Mouse (Mus musculus): Measurements from ENCODE around the gene Dnaja2. TPM values are rescaled to one million over a fixed set of nuclear protein-coding genes. Genes with fewer than 3 reads are reported as not detected.

Dnaja2 gene
- polyA plus RNA-seq, 1 experiment from 2014 or later = 217 TPM

GRCm38 (mm10) chr8:85503065-85503464 lies 52.1 kb downstream of the Dnaja2 start:
- Histone ChIP-seq H3K4me3 (ENCODE audit: low read depth, low read length) (no peak overlapping the region), H3K4me2 (ENCODE audit: low read depth, severe bottlenecking) (no peak overlapping the region), H3K27me3 (ENCODE audit: control insufficient read depth, insufficient read depth, low read length) (no peaks in the 10 kb centered on the region), H3K9me3 (ENCODE audit: control insufficient read depth, low read length) (no peaks in the 10 kb centered on the region), H3K27ac (replicated peaks; ENCODE audit: low read depth, low read length) (no peak overlapping the region), H3K4me1 (ENCODE audit: control insufficient read depth, insufficient read depth, low read length) (0 out of 2 replicates have a peak, but pooled peaks cover 3% of the 10 kb centered on the region), H3K36me3 (ENCODE audit: control insufficient read depth, insufficient read depth, low read length) (peaks cover 9% of the 10 kb centered on the region; the same call in 1 of the 2 replicates), H3K9ac (ENCODE audit: low read length) (no peak overlapping the region)
- ATAC-seq (ENCODE audit: insufficient number of reproducible peaks, low FRiP score, low TSS enrichment, low read depth) (0 out of 2 replicates have a peak, but pooled peaks have one; percentile 65), DNase-seq (ENCODE audit: low spot score) (no peak)
- WGBS = 49% methylated on average over 3 of the region's 3 CpGs

- 0 out of 2 replicates have a peak, but pooled peaks cover 3% of the 10 kb centered on the region for H3K4me1 ChIP-seq (ENCODE audit: control insufficient read depth, insufficient read depth, low read length)
- H3K9ac ChIP-seq (ENCODE audit: low read length) = no peak overlapping the region
- 80% methylated on average over 2 of the region's 2 CpGs for WGBS
- H3K36me3 ChIP-seq (ENCODE audit: control insufficient read depth, insufficient read depth, low read length) = peaks cover 9% of the 10 kb centered on the region; the same call in 1 of the 2 replicates
- DNase-seq (ENCODE audit: low spot score) (no peak), ATAC-seq (ENCODE audit: insufficient number of reproducible peaks, low FRiP score, low TSS enrichment, low read depth) (no peak)
- no peaks in the 10 kb centered on the region for H3K27me3 ChIP-seq (ENCODE audit: control insufficient read depth, insufficient read depth, low read length)
- no peak overlapping the region for H3K27ac ChIP-seq (replicated peaks; ENCODE audit: low read depth, low read length)
- H3K9me3 ChIP-seq (ENCODE audit: control insufficient read depth, low read length) = no peaks in the 10 kb centered on the region
- H3K4me3 ChIP-seq (ENCODE audit: low read depth, low read length) = no peak overlapping the region
- H3K4me2 ChIP-seq (ENCODE audit: low read depth, severe bottlenecking) = no peak overlapping the region
Measured at GRCm38 (mm10) chr8:85502381-85502780, 52.8 kb downstream of the Dnaja2 start.

- no peak overlapping the region for H3K4me2 ChIP-seq (ENCODE audit: low read depth, severe bottlenecking)
- no peak overlapping the region for H3K27ac ChIP-seq (replicated peaks; ENCODE audit: low read depth, low read length)
- 82% methylated on average over 11 of the region's 11 CpGs for WGBS
- no peaks in the 10 kb centered on the region for H3K27me3 ChIP-seq (ENCODE audit: control insufficient read depth, insufficient read depth, low read length)
- H3K4me3 ChIP-seq (ENCODE audit: low read depth, low read length) = no peak overlapping the region
- H3K36me3 ChIP-seq (ENCODE audit: control insufficient read depth, insufficient read depth, low read length) = peaks cover 7% of the 10 kb centered on the region; the same call in 1 of the 2 replicates
- no peak for DNase-seq (ENCODE audit: low spot score)
- 0 out of 2 replicates have a peak, but pooled peaks cover 3% of the 10 kb centered on the region for H3K4me1 ChIP-seq (ENCODE audit: control insufficient read depth, insufficient read depth, low read length)
- no peak overlapping the region for H3K9ac ChIP-seq (ENCODE audit: low read length)
- no peaks in the 10 kb centered on the region for H3K9me3 ChIP-seq (ENCODE audit: control insufficient read depth, low read length)
- ATAC-seq (ENCODE audit: insufficient number of reproducible peaks, low FRiP score, low TSS enrichment, low read depth) = no peak
Measured at GRCm38 (mm10) chr8:85500955-85501685, 54.0 kb downstream of the Dnaja2 start.

- no peaks in the 10 kb centered on the region for H3K27me3 ChIP-seq (ENCODE audit: control insufficient read depth, insufficient read depth, low read length)
- H3K4me1 ChIP-seq (ENCODE audit: control insufficient read depth, insufficient read depth, low read length) = 0 out of 2 replicates have a peak, but pooled peaks cover 3% of the 10 kb centered on the region
- H3K9ac ChIP-seq (ENCODE audit: low read length) = no peak overlapping the region
- no peak overlapping the region for H3K4me2 ChIP-seq (ENCODE audit: low read depth, severe bottlenecking)
- no peak overlapping the region for H3K4me3 ChIP-seq (ENCODE audit: low read depth, low read length)
- H3K36me3 ChIP-seq (ENCODE audit: control insufficient read depth, insufficient read depth, low read length) = peaks cover 5% of the 10 kb centered on the region; the same call in 1 of the 2 replicates
- no peak for DNase-seq (ENCODE audit: low spot score)
- whole genome bisulfite sequencing = 83% methylated on average over 10 of the region's 10 CpGs
- no peaks in the 10 kb centered on the region for H3K9me3 ChIP-seq (ENCODE audit: control insufficient read depth, low read length)
- ATAC-seq (ENCODE audit: insufficient number of reproducible peaks, low FRiP score, low TSS enrichment, low read depth) = no peak
- no peak overlapping the region for H3K27ac ChIP-seq (replicated peaks; ENCODE audit: low read depth, low read length)
Measured at GRCm38 (mm10) chr8:85500460-85500859, 54.7 kb downstream of the Dnaja2 start.

GRCm38 (mm10) chr8:85498577-85498976 lies 56.6 kb downstream of the Dnaja2 start:
- H3K4me3 ChIP-seq (ENCODE audit: low read depth, low read length) = no peak overlapping the region

GRCm38 (mm10) chr8:85496778-85497177 lies 58.4 kb downstream of the Dnaja2 start:
- Histone ChIP-seq H3K4me1 (ENCODE audit: control insufficient read depth, insufficient read depth, low read length) (0 out of 2 replicates have a peak, but pooled peaks cover 5% of the 10 kb centered on the region), H3K4me2 (ENCODE audit: low read depth, severe bottlenecking) (no peak overlapping the region), H3K36me3 (ENCODE audit: control insufficient read depth, insufficient read depth, low read length) (no peaks in the 10 kb centered on the region; the same call in 1 of the 2 replicates), H3K27me3 (ENCODE audit: control insufficient read depth, insufficient read depth, low read length) (no peaks in the 10 kb centered on the region), H3K9ac (ENCODE audit: low read length) (no peak overlapping the region), H3K9me3 (ENCODE audit: control insufficient read depth, low read length) (no peaks in the 10 kb centered on the region), H3K27ac (replicated peaks; ENCODE audit: low read depth, low read length) (no peak overlapping the region), H3K4me3 (ENCODE audit: low read depth, low read length) (no peak overlapping the region)
- DNase-seq (ENCODE audit: low spot score) (no peak), ATAC-seq (ENCODE audit: insufficient number of reproducible peaks, low FRiP score, low TSS enrichment, low read depth) (no peak)
- 85% methylated on average over 4 of the region's 4 CpGs for WGBS

More at GRCm38 (mm10) chr8:85498577-85498976, 56.6 kb downstream of the Dnaja2 start:
- no peaks in the 10 kb centered on the region for H3K9me3 ChIP-seq (ENCODE audit: control insufficient read depth, low read length)
- no peak overlapping the region for H3K27ac ChIP-seq (replicated peaks; ENCODE audit: low read depth, low read length)
- no peak for DNase-seq (ENCODE audit: low spot score)
- WGBS = 19% methylated on average over 2 of the region's 2 CpGs
- ATAC-seq (ENCODE audit: insufficient number of reproducible peaks, low FRiP score, low TSS enrichment, low read depth) = no peak
- no peak overlapping the region for H3K9ac ChIP-seq (ENCODE audit: low read length)
- H3K4me1 ChIP-seq (ENCODE audit: control insufficient read depth, insufficient read depth, low read length) = 0 out of 2 replicates have a peak, but pooled peaks cover 6% of the 10 kb centered on the region
- H3K36me3 ChIP-seq (ENCODE audit: control insufficient read depth, insufficient read depth, low read length) = no peaks in the 10 kb centered on the region; the same call in 1 of the 2 replicates
- H3K27me3 ChIP-seq (ENCODE audit: control insufficient read depth, insufficient read depth, low read length) = no peaks in the 10 kb centered on the region
- no peak overlapping the region for H3K4me2 ChIP-seq (ENCODE audit: low read depth, severe bottlenecking)

- 94% methylated on average over 5 of the region's 5 CpGs for WGBS
- Histone ChIP-seq H3K36me3 (ENCODE audit: control insufficient read depth, insufficient read depth, low read length) (no peaks in the 10 kb centered on the region; the same call in 1 of the 2 replicates), H3K4me2 (ENCODE audit: low read depth, severe bottlenecking) (no peak overlapping the region), H3K4me3 (ENCODE audit: low read depth, low read length) (no peak overlapping the region), H3K27ac (replicated peaks; ENCODE audit: low read depth, low read length) (no peak overlapping the region), H3K4me1 (ENCODE audit: control insufficient read depth, insufficient read depth, low read length) (0 out of 2 replicates have a peak, but pooled peaks cover 5% of the 10 kb centered on the region), H3K9ac (ENCODE audit: low read length) (no peak overlapping the region), H3K9me3 (ENCODE audit: control insufficient read depth, low read length) (no peaks in the 10 kb centered on the region), H3K27me3 (ENCODE audit: control insufficient read depth, insufficient read depth, low read length) (no peaks in the 10 kb centered on the region)
- ATAC-seq (ENCODE audit: insufficient number of reproducible peaks, low FRiP score, low TSS enrichment, low read depth) = no peak
- no peak for DNase-seq (ENCODE audit: low spot score)
Measured at GRCm38 (mm10) chr8:85496125-85496524, 59.0 kb downstream of the Dnaja2 start.

- peak overlapping the region; percentile 87 for H3K9ac ChIP-seq (ENCODE audit: low read length)
- DNase-seq (ENCODE audit: low spot score) (peak; percentile 60), ATAC-seq (ENCODE audit: insufficient number of reproducible peaks, low FRiP score, low TSS enrichment, low read depth) (peak; percentile 19; the same call in 1 of the 2 replicates)
- H3K4me3 ChIP-seq (ENCODE audit: low read depth, low read length) = peak overlapping the region; percentile 91
- H3K27me3 ChIP-seq (ENCODE audit: control insufficient read depth, insufficient read depth, low read length) = no peaks in the 10 kb centered on the region
- 0 out of 2 replicates have a peak, but pooled peaks cover 5% of the 10 kb centered on the region for H3K4me1 ChIP-seq (ENCODE audit: control insufficient read depth, insufficient read depth, low read length)
- peak overlapping the region; percentile 95 for H3K4me2 ChIP-seq (ENCODE audit: low read depth, severe bottlenecking)
- no peaks in the 10 kb centered on the region for H3K36me3 ChIP-seq (ENCODE audit: control insufficient read depth, insufficient read depth, low read length)
- H3K9me3 ChIP-seq (ENCODE audit: control insufficient read depth, low read length) = no peaks in the 10 kb centered on the region
- H3K27ac ChIP-seq (replicated peaks; ENCODE audit: low read depth, low read length) = 0 out of 2 replicates have a peak overlapping the region, but pooled peaks have one; percentile 21
- 7% methylated on average over 46 of the region's 49 CpGs for WGBS
Measured at GRCm38 (mm10) chr8:85492940-85493931, 61.9 kb downstream of the Dnaja2 start.

All from limb, embryonic 11.5 days (tissue).